Comparison of ENCODE assay signal across 12 mouse cellular contexts in genomic region chr16:62355830-62356270, GRCm38 (mm10).
DNase-seq lines count a peak whose midpoint lies in the region; ATAC-seq and TF ChIP-seq lines count a peak whose summit lies in the region.
"Had no signal": no experiment of that assay in that cellular context is flagged by ENCODE, and none has a peak within 500 bp of the region (broad histone marks: within the 10 kb centered on the region; RNA-seq: fewer than 3 reads in every experiment).

No protein-coding gene starts in this region.

- no peaks in the 10 kb centered on the region for H3K36me3 ChIP-seq in forebrain, embryonic 10.5 days (replicated peaks)
- H3K36me3 ChIP-seq in hindbrain, embryonic 13.5 days: no peaks in the 10 kb centered on the region
- H3K36me3 ChIP-seq in neural tube, embryonic 12.5 days: no peaks in the 10 kb centered on the region
- no peaks in the 10 kb centered on the region for H3K36me3 ChIP-seq in kidney, adult 2 months (ENCODE audit: control insufficient read depth, insufficient read depth, low read length)
- H3K36me3 ChIP-seq: limb, embryonic 13.5 days had no signal

- no peak overlapping the region for H3K4me3 ChIP-seq in forebrain, embryonic 10.5 days
- H3K4me3 ChIP-seq in hindbrain, embryonic 13.5 days: peak overlapping the region; percentile 5; the same call in 1 of the 2 replicates
- no peak overlapping the region for H3K4me3 ChIP-seq in neural tube, embryonic 12.5 days
- no peak overlapping the region for H3K4me3 ChIP-seq in kidney, adult 2 months (ENCODE audit: insufficient read depth, low read depth, low read length)
- H3K4me3 ChIP-seq: erythroblast, embryonic 14.5 days; limb, embryonic 13.5 days had no signal

- H3K27ac ChIP-seq in forebrain, embryonic 10.5 days: no peak overlapping the region
- peak overlapping the region; percentile 66 for H3K27ac ChIP-seq in hindbrain, embryonic 13.5 days
- no peak overlapping the region for H3K27ac ChIP-seq in neural tube, embryonic 12.5 days
- H3K27ac ChIP-seq in kidney, adult 2 months (ENCODE audit: insufficient read depth, low read depth, low read length): no peak overlapping the region
- H3K27ac ChIP-seq: limb, embryonic 13.5 days had no signal

- DNase-seq in brain, embryonic 14.5 days (ENCODE audit: low read depth): peak; percentile 93
- peak; percentile 26 for DNase-seq in forebrain, embryonic 10.5 days (ENCODE audit: extremely low spot score, low spot score)
- DNase-seq in kidney, adult 2 months: no peak
- DNase-seq in urinary bladder, adult 2 months (ENCODE audit: low spot score): no peak
- DNase-seq in adrenal gland, adult 8-10 months: no peak
- DNase-seq: gastrocnemius, postnatal 14 days; kidney, adult 11 months; lung, adult 18-20 months had no signal

- no peak for TF ChIP-seq POLR2A in brain, embryonic 14.5 days (IDR thresholded peaks at IDR 0.05; ENCODE audit: borderline replicate concordance, extremely low read depth, insufficient read depth, insufficient read length, poor library complexity, severe bottlenecking)
- no peak for TF ChIP-seq POLR2A in kidney, adult 2 months (IDR thresholded peaks at IDR 0.05; ENCODE audit: low read depth, low read length)

- no peak overlapping the region for H3K9ac ChIP-seq in hindbrain, embryonic 13.5 days
- H3K9ac ChIP-seq in neural tube, embryonic 12.5 days: no peak overlapping the region
- H3K9ac ChIP-seq: limb, embryonic 13.5 days had no signal

- 38% methylated on average over 8 of the region's 8 CpGs for WGBS in forebrain, embryonic 10.5 days
- WGBS in hindbrain, embryonic 13.5 days: 22% methylated on average over 8 of the region's 8 CpGs
- 23% methylated on average over 8 of the region's 8 CpGs for WGBS in neural tube, embryonic 12.5 days
- 37% methylated on average over 8 of the region's 8 CpGs for WGBS in kidney, adult 2 months

- peak; percentile 92 for ATAC-seq in hindbrain, embryonic 13.5 days (ENCODE audit: low FRiP score)
- ATAC-seq in neural tube, embryonic 12.5 days (ENCODE audit: low FRiP score, low read depth): peak; percentile 21; the same call in 1 of the 2 replicates

- H3K9me3 ChIP-seq in forebrain, embryonic 10.5 days: no peaks in the 10 kb centered on the region
- no peaks in the 10 kb centered on the region for H3K9me3 ChIP-seq in hindbrain, embryonic 13.5 days
- no peaks in the 10 kb centered on the region for H3K9me3 ChIP-seq in neural tube, embryonic 12.5 days
- H3K9me3 ChIP-seq: limb, embryonic 13.5 days had no signal

- no peaks in the 10 kb centered on the region for H3K27me3 ChIP-seq in forebrain, embryonic 10.5 days (ENCODE audit: poor library complexity, severe bottlenecking)
- H3K27me3 ChIP-seq in hindbrain, embryonic 13.5 days: no peaks in the 10 kb centered on the region
- H3K27me3 ChIP-seq in neural tube, embryonic 12.5 days (replicated peaks): no peaks in the 10 kb centered on the region
- no peaks in the 10 kb centered on the region for H3K27me3 ChIP-seq in kidney, adult 2 months (replicated peaks; ENCODE audit: control insufficient read depth, insufficient read depth, low read length)
- H3K27me3 ChIP-seq: limb, embryonic 13.5 days had no signal

- peak overlapping the region; percentile 36 for H3K4me2 ChIP-seq in hindbrain, embryonic 13.5 days
- H3K4me2 ChIP-seq in neural tube, embryonic 12.5 days (replicated peaks): peak overlapping the region; percentile 28
- H3K4me2 ChIP-seq: limb, embryonic 13.5 days had no signal

- peaks cover 23% of the 10 kb centered on the region for H3K4me1 ChIP-seq in forebrain, embryonic 10.5 days
- peaks cover 5% of the 10 kb centered on the region for H3K4me1 ChIP-seq in hindbrain, embryonic 13.5 days (replicated peaks)
- no peaks in the 10 kb centered on the region for H3K4me1 ChIP-seq in neural tube, embryonic 12.5 days
- H3K4me1 ChIP-seq in kidney, adult 2 months (ENCODE audit: control insufficient read depth, insufficient read depth, low read length): no peaks in the 10 kb centered on the region
- H3K4me1 ChIP-seq: limb, embryonic 13.5 days had no signal

- no peak for TF ChIP-seq CTCF in brain, embryonic 14.5 days (IDR thresholded peaks at IDR 0.05; ENCODE audit: borderline replicate concordance, extremely low read depth, insufficient read depth, insufficient read length)
- TF ChIP-seq CTCF in kidney, adult 2 months (conservative IDR thresholded peaks at IDR 0.05; ENCODE audit: insufficient read depth, insufficient read length, low read depth, low read length): no peak

Comparison
In these comparisons a context has a peak if more than half of its experiments do, and no peak if none do; other contexts are left out.
1. DNase-seq: peak in brain, embryonic 14.5 days (single experiment) and forebrain, embryonic 10.5 days (single experiment); none in kidney, adult 2 months (single experiment), urinary bladder, adult 2 months (single experiment) and adrenal gland, adult 8-10 months (single experiment).